Mouse (Mus musculus) ES-Bruce4 (cell line): ENCODE results near the gene Dera. TPM values are rescaled to one million over a fixed set of nuclear protein-coding genes. Genes with fewer than 3 reads are reported as not detected.

ENCODE experiments used
- H3K27ac ChIP-seq: 2 replicates; pipeline ENCODE4 v1.5.1; 2012; ENCODE audit warnings: low read length, inconsistent platforms; ENCODE audit not compliant: insufficient read depth
- H3K27me3 ChIP-seq: 2 replicates; pipeline ENCODE4 v1.6.1; 2012; ENCODE audit warnings: mild to moderate bottlenecking, low read length, inconsistent platforms; ENCODE audit not compliant: control insufficient read depth, poor library complexity, insufficient read depth, severe bottlenecking
- H3K36me3 ChIP-seq: 2 replicates; pipeline ENCODE4 v1.6.1; 2012; ENCODE audit warnings: inconsistent platforms, mild to moderate bottlenecking, low read length, moderate library complexity; ENCODE audit not compliant: control insufficient read depth, poor library complexity, insufficient read depth, severe bottlenecking
- H3K4me1 ChIP-seq: one replicate; pipeline ENCODE4 v1.8.1; 2011; ENCODE audit warnings: low read length; ENCODE audit not compliant: control insufficient read depth, insufficient read depth
- H3K4me3 ChIP-seq: 2 replicates; pipeline ENCODE4 v1.5.1; 2011; ENCODE audit warnings: low read depth, mild to moderate bottlenecking, low read length
- H3K9ac ChIP-seq: 2 replicates; pipeline ENCODE4 v1.6.1; 2012; ENCODE audit warnings: low read depth, mild to moderate bottlenecking, inconsistent platforms; ENCODE audit not compliant: poor library complexity, severe bottlenecking
- H3K9me3 ChIP-seq: replicated peaks from 2 replicates; pipeline ENCODE4 v1.6.1; 2012; ENCODE audit warnings: mild to moderate bottlenecking, low read length, inconsistent platforms; ENCODE audit not compliant: control insufficient read depth, poor library complexity, insufficient read depth, severe bottlenecking
- CTCF ChIP-seq: IDR thresholded peaks from one replicate; pipeline ENCODE4 v1.8.1; 2011; ENCODE audit warnings: low read depth, low read length
- EP300 ChIP-seq: IDR thresholded peaks from 2 replicates; pipeline ENCODE4 v1.6.1; 2011; ENCODE audit warnings: low read depth, low read length; ENCODE audit not compliant: insufficient read depth
- POLR2A ChIP-seq: IDR thresholded peaks from one replicate; pipeline ENCODE4 v1.8.1; 2011; ENCODE audit warnings: low read length; ENCODE audit not compliant: insufficient read depth
- polyA plus RNA-seq: library from polyadenylated mRNA; stranded (reverse); fragments of >200 nt; gene quantifications from 2 replicates; pipeline ENCODE4 v1.2.4, GENCODE M21; 2011; ENCODE audit warnings: low read depth; ENCODE audit not compliant: missing spikeins, insufficient read depth, insufficient read length

Dera gene
- polyA plus RNA-seq, 1 experiment = 41.5 TPM

- TF ChIP-seq POLR2A (no peak), CTCF (no peak), EP300 (no peak)
- Histone ChIP-seq H3K27me3 (no peaks in the 10 kb centered on the region), H3K9ac (no peak overlapping the region), H3K36me3 (no peaks in the 10 kb centered on the region), H3K27ac (no peak overlapping the region), H3K4me1 (no peaks in the 10 kb centered on the region), H3K9me3 (no peaks in the 10 kb centered on the region), H3K4me3 (no peak overlapping the region)
Observed at GRCm38 (mm10) chr6:137806806-137807205, 52.5 kb downstream of the Dera start.

GRCm38 (mm10) chr6:137807296-137807695, 53.0 kb downstream of the Dera start:
- H3K27ac ChIP-seq = no peak overlapping the region
- H3K36me3 ChIP-seq = no peaks in the 10 kb centered on the region
- no peak overlapping the region for H3K9ac ChIP-seq
- no peaks in the 10 kb centered on the region for H3K4me1 ChIP-seq
- H3K4me3 ChIP-seq = no peak overlapping the region
- no peaks in the 10 kb centered on the region for H3K9me3 ChIP-seq
- no peak for TF ChIP-seq EP300
- no peak for TF ChIP-seq POLR2A
- TF ChIP-seq CTCF = no peak
- no peaks in the 10 kb centered on the region for H3K27me3 ChIP-seq

GRCm38 (mm10) chr6:137808706-137809105, 54.4 kb downstream of the Dera start:
- H3K9ac ChIP-seq = no peak overlapping the region
- no peak overlapping the region for H3K27ac ChIP-seq
- TF ChIP-seq EP300 = no peak
- no peak for TF ChIP-seq POLR2A
- no peak for TF ChIP-seq CTCF
- H3K4me3 ChIP-seq = no peak overlapping the region
- no peaks in the 10 kb centered on the region for H3K36me3 ChIP-seq
- H3K4me1 ChIP-seq = no peaks in the 10 kb centered on the region
- no peaks in the 10 kb centered on the region for H3K9me3 ChIP-seq
- H3K27me3 ChIP-seq = no peaks in the 10 kb centered on the region

GRCm38 (mm10) chr6:137810136-137810535, 55.8 kb downstream of the Dera start:
- Histone ChIP-seq H3K27ac (no peak overlapping the region), H3K36me3 (no peaks in the 10 kb centered on the region), H3K4me1 (no peaks in the 10 kb centered on the region), H3K4me3 (no peak overlapping the region), H3K27me3 (no peaks in the 10 kb centered on the region), H3K9ac (no peak overlapping the region), H3K9me3 (no peaks in the 10 kb centered on the region)
- TF ChIP-seq EP300 (no peak), POLR2A (no peak), CTCF (no peak)

GRCm38 (mm10) chr6:137814006-137814405, 59.7 kb downstream of the Dera start:
- no peak overlapping the region for H3K4me3 ChIP-seq
- no peak overlapping the region for H3K9ac ChIP-seq
- H3K36me3 ChIP-seq = no peaks in the 10 kb centered on the region
- no peaks in the 10 kb centered on the region for H3K27me3 ChIP-seq
- TF ChIP-seq CTCF = no peak
- no peak for TF ChIP-seq EP300
- no peak for TF ChIP-seq POLR2A
- no peak overlapping the region for H3K27ac ChIP-seq
- no peaks in the 10 kb centered on the region for H3K9me3 ChIP-seq
- H3K4me1 ChIP-seq = no peaks in the 10 kb centered on the region

- H3K27ac ChIP-seq = no peak overlapping the region
- no peak overlapping the region for H3K9ac ChIP-seq
- no peak for TF ChIP-seq CTCF
- no peak for TF ChIP-seq POLR2A
- TF ChIP-seq EP300 = no peak
- H3K27me3 ChIP-seq = no peaks in the 10 kb centered on the region
- no peak overlapping the region for H3K4me3 ChIP-seq
- H3K4me1 ChIP-seq = no peaks in the 10 kb centered on the region
- no peaks in the 10 kb centered on the region for H3K9me3 ChIP-seq
- no peaks in the 10 kb centered on the region for H3K36me3 ChIP-seq
Observed at GRCm38 (mm10) chr6:137816508-137816907, 62.2 kb downstream of the Dera start.

GRCm38 (mm10) chr6:137822550-137822949, 68.2 kb downstream of the Dera start:
- Histone ChIP-seq H3K27me3 (no peaks in the 10 kb centered on the region), H3K4me1 (no peaks in the 10 kb centered on the region), H3K9me3 (no peaks in the 10 kb centered on the region), H3K4me3 (no peak overlapping the region), H3K36me3 (peaks cover 2% of the 10 kb centered on the region; the same call in 1 of the 2 replicates), H3K27ac (no peak overlapping the region), H3K9ac (no peak overlapping the region)
- TF ChIP-seq CTCF (no peak), EP300 (no peak), POLR2A (no peak)
